Mouse (Mus musculus): ENCODE measurements at regions not wholly inside any gene's neighbourhood (a gene's known extent, or its start where the extent isn't known, plus 50 kb on each side); places are given as distances from the start of the nearest gene placed in this dataset.
A peak's percentile ranks its signal among the peaks of the same experiment; 100 is the strongest.

DNA sequence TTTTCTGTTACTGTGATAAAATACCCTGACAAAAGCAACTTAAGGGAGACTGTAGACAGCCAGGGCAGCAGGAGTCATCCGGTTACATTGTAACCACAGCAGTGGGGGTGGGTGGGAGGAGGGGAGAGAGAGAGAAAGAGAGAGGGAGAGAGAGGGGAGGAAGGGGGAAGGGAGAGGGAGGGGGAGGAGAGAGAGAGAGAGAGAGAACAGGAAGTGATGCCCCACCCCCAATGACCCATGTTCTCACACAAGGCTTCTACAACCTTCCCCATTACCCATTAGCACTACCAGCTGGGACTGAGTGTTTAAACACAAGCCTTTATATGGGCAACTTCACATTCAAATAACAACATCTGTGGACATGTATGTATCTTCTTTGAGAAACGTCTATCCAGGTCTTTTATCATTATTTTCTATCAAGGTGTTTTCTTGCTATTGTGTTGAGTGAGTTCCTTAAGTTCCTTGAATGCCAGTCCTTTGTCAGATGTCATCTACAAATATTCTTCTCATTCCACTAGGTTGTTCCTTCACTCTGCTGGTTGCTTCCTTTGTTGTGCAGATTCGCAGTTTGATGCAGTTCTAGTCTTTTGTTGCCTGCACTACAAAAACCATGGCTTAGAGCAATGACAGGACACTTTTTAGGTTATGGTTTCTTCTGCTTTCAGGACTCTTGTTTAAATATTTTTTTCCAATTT, 274.7 kb upstream of the Ddx18 start:
- Histone ChIP-seq H3K4me1 (no peaks in the 10 kb centered on the region), H3K36me3 (no peaks in the 10 kb centered on the region), H3K4me2 (no peak overlapping the region), H3K9me3 (replicated peaks) (no peaks in the 10 kb centered on the region), H3K9ac (replicated peaks) (no peak overlapping the region), H3K27ac (replicated peaks) (no peak overlapping the region), H3K27me3 (replicated peaks) (no peaks in the 10 kb centered on the region), H3K4me3 (replicated peaks) (no peak overlapping the region)
- WGBS, result 68% methylated on average over 3 of the region's 3 CpGs
- ATAC-seq (ENCODE audit: low FRiP score), result no peak

DNA sequence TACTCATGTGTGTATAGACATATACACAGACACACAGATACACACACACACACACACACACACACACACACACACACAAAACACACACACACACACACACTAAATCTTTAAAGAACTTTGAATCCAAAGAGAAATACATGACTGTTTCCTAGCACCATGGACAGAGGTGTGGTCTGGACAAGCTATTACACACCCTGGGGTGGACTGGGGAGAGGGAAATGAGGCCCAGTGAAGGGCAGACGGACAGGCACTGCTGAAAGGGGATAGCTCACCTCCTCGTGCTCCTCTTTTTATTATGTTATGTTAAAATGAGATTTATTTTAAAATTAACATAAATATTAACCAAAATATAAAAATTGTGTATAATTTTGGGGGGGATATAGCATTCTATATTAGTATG, 265.8 kb upstream of the Ddx18 start:
- 46% methylated on average over 2 of the region's 2 CpGs for WGBS
- ATAC-seq (ENCODE audit: low FRiP score), result no peak
- Histone ChIP-seq H3K4me2 (no peak overlapping the region), H3K27ac (replicated peaks) (no peak overlapping the region), H3K4me3 (replicated peaks) (no peak overlapping the region), H3K9ac (replicated peaks) (no peak overlapping the region), H3K27me3 (replicated peaks) (no peaks in the 10 kb centered on the region), H3K36me3 (no peaks in the 10 kb centered on the region), H3K9me3 (replicated peaks) (no peaks in the 10 kb centered on the region), H3K4me1 (no peaks in the 10 kb centered on the region)

DNA sequence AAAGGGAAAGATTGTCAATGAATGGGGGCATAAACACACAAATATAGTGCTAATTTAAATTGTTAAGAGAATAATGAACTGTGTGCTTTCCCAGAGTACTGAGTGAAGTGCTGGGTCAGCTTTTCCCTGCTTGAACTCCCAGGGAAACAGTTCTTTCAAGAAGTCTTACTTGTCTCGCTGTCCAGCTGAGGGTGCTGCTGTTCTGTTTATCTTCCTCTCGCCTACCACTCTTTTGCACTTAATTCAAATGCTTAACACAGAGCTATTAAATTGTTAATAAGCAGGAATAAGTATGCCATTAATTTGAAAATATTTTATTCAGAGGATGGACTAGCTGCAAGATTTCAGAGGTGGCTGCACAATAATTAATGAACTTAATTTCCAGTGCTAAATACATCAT, 262.5 kb upstream of the Ddx18 start:
- no peaks in the 10 kb centered on the region for H3K4me1 ChIP-seq
- ATAC-seq (ENCODE audit: low FRiP score), result peak; percentile 59; the same call in 1 of the 2 replicates
- WGBS, result 60% methylated on average over 2 of the region's 2 CpGs
- no peaks in the 10 kb centered on the region for H3K36me3 ChIP-seq
- H3K9ac ChIP-seq (replicated peaks), result no peak overlapping the region
- no peak overlapping the region for H3K4me2 ChIP-seq
- no peak overlapping the region for H3K27ac ChIP-seq (replicated peaks)
- H3K9me3 ChIP-seq (replicated peaks), result no peaks in the 10 kb centered on the region
- no peak overlapping the region for H3K4me3 ChIP-seq (replicated peaks)
- no peaks in the 10 kb centered on the region for H3K27me3 ChIP-seq (replicated peaks)

DNA sequence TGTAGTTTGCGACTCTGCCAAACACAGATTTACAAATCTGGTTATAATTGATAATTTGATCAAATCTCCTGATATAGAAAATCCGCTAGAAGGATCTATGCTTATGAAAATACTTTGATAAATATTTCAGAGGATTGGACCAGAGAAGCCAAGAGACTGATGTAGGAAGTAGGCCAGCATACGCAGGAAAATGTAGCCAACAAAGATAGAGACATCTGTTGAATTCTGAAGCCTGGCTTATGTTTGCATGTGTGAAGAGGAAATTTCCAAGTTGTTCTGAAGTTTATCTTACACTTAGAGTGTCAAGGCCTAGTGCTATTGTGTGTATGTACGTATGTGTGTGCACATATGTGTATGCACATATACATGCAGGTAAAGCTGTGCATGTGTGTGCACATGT, 255.2 kb upstream of the Ddx18 start:
- Histone ChIP-seq H3K9me3 (replicated peaks) (no peaks in the 10 kb centered on the region), H3K27ac (replicated peaks) (no peak overlapping the region), H3K36me3 (no peaks in the 10 kb centered on the region), H3K27me3 (replicated peaks) (no peaks in the 10 kb centered on the region), H3K4me1 (no peaks in the 10 kb centered on the region), H3K4me3 (replicated peaks) (no peak overlapping the region), H3K9ac (replicated peaks) (no peak overlapping the region), H3K4me2 (no peak overlapping the region)
- 91% methylated on average over 4 of the region's 4 CpGs for WGBS
- ATAC-seq (ENCODE audit: low FRiP score), result no peak

DNA sequence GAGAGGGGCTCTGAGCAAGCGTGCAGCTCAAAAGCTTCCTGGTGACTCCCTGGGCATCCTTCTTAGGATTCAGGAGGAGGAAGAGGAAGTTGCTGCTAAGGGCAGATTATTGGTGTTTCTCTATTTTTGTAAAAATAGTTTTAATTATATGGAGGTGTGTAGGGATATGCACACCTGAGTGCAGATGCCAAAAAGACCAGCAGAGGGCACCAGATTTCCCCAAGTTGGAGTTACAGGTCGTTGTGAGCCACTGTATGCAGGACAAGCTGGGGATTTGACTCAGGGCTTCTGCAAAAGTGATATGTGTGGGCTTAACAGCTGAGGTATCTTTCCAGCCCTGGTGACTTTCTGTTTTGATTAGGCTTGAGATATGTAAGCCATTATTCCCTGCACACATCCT, 235.5 kb upstream of the Ddx18 start:
- Histone ChIP-seq H3K27me3 (replicated peaks) (no peaks in the 10 kb centered on the region), H3K4me3 (replicated peaks) (no peak overlapping the region), H3K4me2 (no peak overlapping the region), H3K36me3 (no peaks in the 10 kb centered on the region), H3K9ac (replicated peaks) (no peak overlapping the region), H3K4me1 (no peaks in the 10 kb centered on the region), H3K27ac (replicated peaks) (no peak overlapping the region), H3K9me3 (replicated peaks) (no peaks in the 10 kb centered on the region)
- 68% methylated on average over 2 of the region's 2 CpGs for WGBS
- ATAC-seq (ENCODE audit: low FRiP score), result no peak

DNA sequence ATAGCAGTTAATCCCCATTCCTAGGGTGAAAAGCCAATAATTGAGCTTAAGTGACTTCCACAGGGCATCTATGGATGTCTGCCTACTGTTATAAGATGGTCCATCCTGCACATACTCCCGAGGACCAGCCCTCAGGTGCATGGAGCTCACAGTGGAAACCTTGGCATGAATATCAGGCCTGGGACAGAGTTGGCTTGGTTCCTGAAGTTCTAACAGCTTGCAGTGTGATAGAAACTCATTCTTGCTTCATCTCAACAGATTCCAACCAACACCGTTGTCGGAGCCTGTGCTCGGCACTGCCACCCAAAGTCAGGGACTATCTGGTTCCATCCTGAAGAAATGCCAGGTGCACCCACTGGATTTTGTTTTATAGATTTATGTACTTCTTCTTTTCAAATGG, 234.7 kb upstream of the Ddx18 start:
- no peak overlapping the region for H3K4me2 ChIP-seq
- 82% methylated on average over 4 of the region's 4 CpGs for WGBS
- H3K4me1 ChIP-seq, result no peaks in the 10 kb centered on the region
- H3K27ac ChIP-seq (replicated peaks), result no peak overlapping the region
- no peak overlapping the region for H3K9ac ChIP-seq (replicated peaks)
- H3K9me3 ChIP-seq (replicated peaks), result no peaks in the 10 kb centered on the region
- H3K36me3 ChIP-seq, result no peaks in the 10 kb centered on the region
- H3K4me3 ChIP-seq (replicated peaks), result no peak overlapping the region
- no peaks in the 10 kb centered on the region for H3K27me3 ChIP-seq (replicated peaks)
- ATAC-seq (ENCODE audit: low FRiP score), result no peak

DNA sequence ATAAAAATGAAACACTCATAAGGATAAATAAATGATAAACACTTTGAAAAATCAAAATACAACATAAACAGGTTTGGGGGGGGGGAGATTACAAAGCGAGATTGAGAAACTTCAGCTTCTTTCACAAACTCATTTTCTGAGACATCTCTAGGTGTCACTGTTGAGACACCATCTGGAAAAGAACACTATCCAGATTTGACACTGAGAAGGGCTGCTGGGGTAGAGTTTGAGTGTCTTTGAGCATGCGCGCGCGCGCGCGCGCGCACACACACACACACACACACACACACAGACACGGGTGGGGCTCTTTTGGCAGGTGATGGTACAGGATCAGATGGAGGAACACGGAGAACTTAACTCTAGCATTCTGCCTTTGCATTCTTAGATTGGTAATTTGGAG, 230.7 kb upstream of the Ddx18 start:
- H3K27ac ChIP-seq (replicated peaks), result no peak overlapping the region
- no peak overlapping the region for H3K4me2 ChIP-seq
- H3K4me3 ChIP-seq (replicated peaks), result no peak overlapping the region
- H3K9ac ChIP-seq (replicated peaks), result no peak overlapping the region
- no peaks in the 10 kb centered on the region for H3K36me3 ChIP-seq
- no peaks in the 10 kb centered on the region for H3K9me3 ChIP-seq (replicated peaks)
- WGBS, result 80% methylated on average over 12 of the region's 12 CpGs
- peaks cover 7% of the 10 kb centered on the region; the same call in 1 of the 2 replicates for H3K4me1 ChIP-seq
- H3K27me3 ChIP-seq (replicated peaks), result no peaks in the 10 kb centered on the region
- no peak for ATAC-seq (ENCODE audit: low FRiP score)

DNA sequence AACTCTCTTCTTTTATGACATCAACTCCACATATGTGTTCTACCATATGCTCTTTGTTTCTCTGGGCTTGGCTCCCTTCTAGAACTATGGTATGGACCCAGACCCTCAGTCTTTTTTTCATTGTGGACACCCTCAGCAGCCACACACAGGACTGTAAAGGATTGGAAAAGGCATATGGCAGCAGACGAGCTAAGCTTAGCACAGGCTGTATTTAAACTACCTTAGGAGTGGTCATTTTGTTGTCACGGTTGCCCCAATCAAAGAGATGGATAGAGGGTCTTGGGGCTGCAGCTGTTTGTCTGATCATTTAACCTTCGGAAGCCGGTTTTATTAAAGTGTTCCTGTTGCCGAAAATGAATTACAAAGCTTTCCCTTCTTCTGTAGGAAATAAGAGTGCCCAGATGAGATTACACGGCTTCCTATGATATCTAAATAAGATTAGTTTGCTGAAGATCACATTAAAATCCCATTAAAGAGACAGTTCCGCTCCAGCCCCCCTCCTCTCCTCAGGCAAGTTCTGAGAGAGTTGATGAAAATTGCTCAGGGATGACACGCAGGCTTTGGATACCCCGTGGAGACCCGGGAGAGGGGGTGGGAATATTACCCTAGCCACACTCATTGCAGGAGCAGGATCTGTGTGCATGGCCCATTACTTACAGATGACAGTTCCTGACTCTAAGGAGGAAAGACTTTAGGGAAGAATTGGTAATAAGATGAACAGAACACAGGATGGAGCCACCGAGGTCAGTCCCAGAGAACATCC, 227.4 kb upstream of the Ddx18 start:
- ATAC-seq (ENCODE audit: low FRiP score), result peak; percentile 57; the same call in 1 of the 2 replicates
- Histone ChIP-seq H3K9ac (replicated peaks) (no peak overlapping the region), H3K9me3 (replicated peaks) (no peaks in the 10 kb centered on the region), H3K36me3 (no peaks in the 10 kb centered on the region), H3K4me2 (no peak overlapping the region), H3K27me3 (replicated peaks) (no peaks in the 10 kb centered on the region), H3K4me3 (replicated peaks) (no peak overlapping the region), H3K4me1 (peaks cover 7% of the 10 kb centered on the region; the same call in 1 of the 2 replicates), H3K27ac (replicated peaks) (no peak overlapping the region)
- WGBS, result 54% methylated on average over 11 of the region's 11 CpGs

DNA sequence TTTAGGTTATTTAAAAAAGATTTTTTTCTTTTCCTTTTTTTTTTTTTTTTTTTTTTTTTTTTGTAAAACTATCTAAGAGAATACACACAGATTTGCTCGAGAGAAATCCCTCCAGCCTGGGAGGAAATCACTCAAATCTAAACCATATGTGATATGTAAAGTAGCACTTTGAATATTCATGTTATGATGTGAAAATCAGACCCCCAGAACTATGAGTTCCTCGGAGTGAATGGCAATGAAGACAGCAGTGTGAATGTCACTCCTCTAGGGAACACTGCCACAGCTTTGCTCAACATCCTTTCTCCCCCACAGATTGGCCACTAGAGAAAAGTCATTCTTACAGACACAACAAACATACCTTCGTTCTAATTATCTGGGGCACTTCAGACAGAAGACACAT, 217.8 kb upstream of the Ddx18 start:
- Histone ChIP-seq H3K4me1 (no peaks in the 10 kb centered on the region), H3K9ac (replicated peaks) (no peak overlapping the region), H3K9me3 (replicated peaks) (no peaks in the 10 kb centered on the region), H3K27me3 (replicated peaks) (no peaks in the 10 kb centered on the region), H3K4me2 (no peak overlapping the region), H3K27ac (replicated peaks) (no peak overlapping the region), H3K36me3 (no peaks in the 10 kb centered on the region), H3K4me3 (replicated peaks) (no peak overlapping the region)
- no peak for ATAC-seq (ENCODE audit: low FRiP score)
- WGBS, result 49% methylated on average over 3 of the region's 3 CpGs

DNA sequence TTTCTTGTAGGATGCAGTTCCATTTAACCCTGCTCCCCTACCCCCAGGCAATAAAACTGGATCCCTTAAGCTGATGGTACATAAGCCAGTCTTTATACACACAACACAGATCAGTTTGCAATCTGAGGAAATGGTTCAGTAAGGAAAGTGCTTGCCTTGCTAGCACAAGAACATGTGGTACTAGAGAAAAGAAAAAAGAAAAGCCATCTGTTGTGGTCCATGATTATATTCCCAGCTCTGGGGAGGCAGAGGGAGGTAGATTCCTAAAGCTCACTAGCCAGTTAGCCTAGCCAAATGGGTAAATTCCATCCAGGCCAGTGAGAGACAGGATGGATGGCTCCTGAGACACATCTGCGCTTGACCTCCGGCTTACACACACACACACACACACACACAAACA, 206.2 kb upstream of the Ddx18 start:
- Histone ChIP-seq H3K4me3 (replicated peaks) (no peak overlapping the region), H3K9ac (replicated peaks) (no peak overlapping the region), H3K27me3 (replicated peaks) (no peaks in the 10 kb centered on the region), H3K27ac (replicated peaks) (no peak overlapping the region), H3K9me3 (replicated peaks) (no peaks in the 10 kb centered on the region), H3K4me1 (no peaks in the 10 kb centered on the region), H3K36me3 (no peaks in the 10 kb centered on the region), H3K4me2 (no peak overlapping the region)
- ATAC-seq (ENCODE audit: low FRiP score), result no peak
- WGBS, result 93% methylated on average over 2 of the region's 2 CpGs

DNA sequence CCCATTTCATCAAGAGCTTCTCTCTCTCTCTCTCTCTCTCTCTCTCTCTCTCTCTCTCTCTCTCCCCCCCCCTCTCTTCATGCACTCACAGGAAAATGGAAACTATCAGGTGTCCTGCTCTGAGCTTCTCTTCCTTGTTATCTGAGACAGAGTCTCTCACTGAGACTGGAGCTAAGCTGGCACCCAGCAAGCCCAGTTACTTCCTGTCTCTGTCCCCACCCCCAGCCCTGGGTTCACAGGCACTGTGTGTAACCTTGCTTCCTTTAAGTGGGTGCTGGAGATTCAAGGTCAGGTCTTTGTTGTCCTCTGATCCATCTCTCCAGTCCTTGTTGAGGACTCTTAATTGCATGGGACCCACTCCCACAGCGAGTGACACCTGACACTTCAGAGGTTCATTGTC, 203.7 kb upstream of the Ddx18 start:
- no peaks in the 10 kb centered on the region for H3K36me3 ChIP-seq
- no peaks in the 10 kb centered on the region for H3K27me3 ChIP-seq (replicated peaks)
- ATAC-seq (ENCODE audit: low FRiP score), result no peak; the same call in 1 of the 2 replicates
- H3K4me3 ChIP-seq (replicated peaks), result no peak overlapping the region
- 83% methylated on average over 1 of the region's 1 CpGs for WGBS
- no peak overlapping the region for H3K9ac ChIP-seq (replicated peaks)
- H3K4me1 ChIP-seq, result no peaks in the 10 kb centered on the region
- no peaks in the 10 kb centered on the region for H3K9me3 ChIP-seq (replicated peaks)
- H3K27ac ChIP-seq (replicated peaks), result no peak overlapping the region
- H3K4me2 ChIP-seq, result no peak overlapping the region

DNA sequence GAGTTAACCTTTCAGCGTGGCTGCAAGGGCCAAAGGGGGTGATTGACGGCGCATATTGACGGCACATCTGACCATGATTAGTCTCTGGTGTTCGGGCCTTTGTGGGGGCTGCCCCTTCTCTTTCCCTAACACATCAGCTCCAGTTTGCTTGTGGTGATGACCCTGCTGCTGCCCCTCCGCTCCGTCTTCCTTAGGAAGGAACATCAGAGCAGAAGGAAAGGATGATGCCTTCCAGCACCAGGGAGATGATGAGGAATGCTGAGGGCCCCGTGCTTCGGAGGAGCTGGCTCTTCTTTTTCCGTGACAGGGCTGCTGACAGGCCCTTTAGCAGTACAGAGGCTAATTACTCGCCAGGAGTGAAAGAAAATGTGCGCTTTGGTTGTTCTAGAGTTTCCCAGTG, 203.1 kb upstream of the Ddx18 start:
- Histone ChIP-seq H3K4me1 (no peaks in the 10 kb centered on the region), H3K4me3 (replicated peaks) (no peak overlapping the region), H3K9ac (replicated peaks) (no peak overlapping the region), H3K27ac (replicated peaks) (no peak overlapping the region), H3K27me3 (replicated peaks) (no peaks in the 10 kb centered on the region), H3K4me2 (no peak overlapping the region), H3K9me3 (replicated peaks) (no peaks in the 10 kb centered on the region), H3K36me3 (no peaks in the 10 kb centered on the region)
- WGBS, result 28% methylated on average over 12 of the region's 12 CpGs
- no peak for ATAC-seq (ENCODE audit: low FRiP score)
